Mouse (Mus musculus) effector memory CD4-positive, alpha-beta T cell, adult 5 months (primary cell): ENCODE measurements around the gene Mtmr4. TPM values are rescaled to one million over a fixed set of nuclear protein-coding genes. Genes with fewer than 3 reads are reported as not detected.

Experiments
- polyA plus RNA-seq: library from polyadenylated mRNA; unstranded; fragments of 100-300 nt; shearing (Covaris generic); gene quantifications from one replicate; pipeline ENCODE4 v1.2.1, GENCODE M21; 2017

Mtmr4 gene
- polyA plus RNA-seq = 16.5 TPM

DNA sequence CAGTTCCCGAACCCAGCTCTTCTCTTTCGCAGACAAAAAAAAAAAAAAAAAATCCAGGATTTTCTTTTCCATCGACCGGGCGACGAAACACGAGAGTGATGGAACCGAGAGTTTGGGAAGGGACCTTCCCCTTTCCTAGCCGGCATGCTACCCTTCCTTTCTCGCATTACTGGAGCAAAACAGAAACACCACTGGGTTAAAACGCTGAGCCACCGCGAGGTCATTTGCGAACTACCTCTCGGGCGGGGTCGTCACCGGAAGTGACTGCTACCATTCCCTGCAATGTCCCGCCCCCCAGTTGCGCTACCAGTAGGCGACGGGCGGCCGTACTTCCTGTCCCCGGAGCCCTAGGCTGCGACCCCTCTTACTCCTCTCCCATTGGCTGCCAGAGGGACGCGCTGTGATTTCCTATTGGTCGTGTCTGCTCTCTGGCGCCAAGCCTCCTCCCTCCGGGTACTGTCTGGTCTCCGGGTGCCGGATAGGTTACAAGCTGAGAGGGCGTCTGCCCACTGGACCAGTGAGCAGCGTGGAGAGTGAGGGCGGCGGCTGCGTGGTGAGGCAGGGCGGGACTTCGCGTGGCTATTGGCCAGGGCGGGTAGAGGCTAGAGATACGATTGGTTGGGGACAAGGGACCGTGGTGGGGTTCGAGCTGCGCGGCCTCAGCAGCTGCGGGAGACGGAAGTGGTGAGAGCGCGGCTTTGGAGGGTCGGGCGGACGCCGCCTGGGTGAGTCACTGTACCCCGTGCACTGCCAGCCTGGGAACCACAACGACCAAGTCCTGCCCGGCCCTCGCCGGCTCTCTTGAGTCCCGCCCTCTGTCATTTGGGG is at the start of gene Mtmr4:
Mtmr4 (plus strand) TSS at position 637 of the 828 bp plus-strand sequence.

DNA sequence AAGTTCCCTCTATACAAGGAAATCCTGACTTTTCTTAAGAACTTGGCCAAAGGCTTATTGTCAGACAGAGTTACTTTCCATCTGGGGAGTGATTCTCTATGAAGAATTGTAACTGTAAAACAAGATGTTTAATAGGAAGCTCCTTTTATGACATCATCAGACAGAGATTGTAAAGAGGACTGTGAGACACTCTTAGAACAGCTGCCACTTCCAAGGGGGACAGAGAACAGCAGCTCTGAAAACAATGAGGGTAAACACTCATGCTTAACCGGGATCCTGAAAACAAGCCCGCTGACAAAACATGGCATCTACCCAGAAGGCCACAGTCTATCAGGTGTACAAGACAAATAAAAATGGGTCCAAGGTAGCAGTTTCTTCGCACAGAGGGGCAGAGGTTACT is 25.5 kb upstream of the Mtmr4 start, which contains the start of gene Gm11492:
Gm11492 (plus strand) TSS at position 153 of the 400 bp plus-strand sequence.

DNA sequence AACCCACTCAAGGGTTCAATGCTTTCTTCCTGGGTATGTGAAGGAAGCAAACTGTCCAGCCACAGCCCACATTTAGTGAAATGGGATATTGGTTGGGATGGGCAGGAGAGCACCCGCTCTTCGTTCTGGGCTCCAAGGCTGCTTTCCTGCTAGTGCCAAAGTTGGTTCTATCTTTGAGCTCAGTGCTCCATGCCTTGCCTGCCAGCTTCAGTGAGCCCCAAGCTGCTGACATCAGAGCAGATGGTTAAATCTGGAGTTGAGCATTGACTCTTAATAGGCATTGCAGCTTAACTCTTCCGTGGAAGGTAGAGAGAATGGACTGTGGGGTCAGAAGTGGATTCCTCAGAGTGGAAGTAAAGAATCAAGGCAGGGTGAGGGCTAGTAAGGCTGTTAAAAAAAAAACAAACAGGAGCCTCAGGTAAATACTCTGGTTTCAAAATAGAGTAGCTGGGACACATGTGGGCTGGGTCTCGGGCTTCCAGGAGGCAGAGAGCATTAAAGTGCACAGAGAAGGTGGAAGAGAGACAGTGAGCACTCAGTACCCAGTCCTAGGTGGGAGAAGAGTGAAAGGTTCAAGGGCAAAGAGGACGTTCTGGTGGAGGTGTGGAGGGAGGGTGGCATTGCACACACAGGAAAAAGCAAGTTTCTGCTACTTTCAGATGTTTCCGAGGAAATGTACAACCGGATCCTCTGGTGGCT is 23.6 kb upstream of the Mtmr4 start, which contains the start of gene Sept4:
Sept4 (plus strand) TSS at position 649 of the 699 bp plus-strand sequence.

DNA sequence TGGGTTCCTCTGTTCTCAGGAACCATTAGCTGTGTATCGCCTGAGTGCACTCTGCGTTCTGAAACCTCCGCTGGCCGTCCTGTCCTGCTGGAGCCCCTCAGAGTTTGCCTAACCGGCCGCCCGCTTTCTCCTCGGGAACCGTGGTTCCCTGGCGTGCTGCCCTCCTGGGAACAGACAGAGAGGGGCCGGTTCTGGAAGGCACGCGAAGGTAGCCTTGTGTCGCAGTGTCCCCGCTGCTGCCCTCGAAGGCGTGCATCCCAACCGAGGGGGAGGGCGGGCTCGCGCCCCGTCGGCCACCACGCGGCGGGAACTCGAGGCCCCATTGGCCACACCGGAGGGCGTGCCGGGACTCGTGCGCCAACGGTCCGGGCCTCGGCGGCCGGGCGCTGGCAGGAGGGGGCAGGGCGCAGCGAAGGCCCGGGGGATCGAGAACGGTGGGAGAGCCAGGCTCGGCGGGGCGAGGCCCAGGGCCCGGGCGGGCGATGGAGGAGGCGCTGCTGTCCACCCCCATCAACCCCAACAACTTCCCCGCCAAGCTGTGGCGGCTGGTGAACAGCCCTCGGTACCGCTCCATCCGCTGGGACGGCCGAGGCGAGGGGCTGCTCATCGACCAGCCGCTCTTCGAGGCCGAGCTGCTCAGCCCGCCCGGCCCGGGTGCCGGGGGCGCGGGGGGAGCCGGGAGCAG is 25.0 kb downstream of the Mtmr4 start, which contains the start of gene Hsf5:
Hsf5 (plus strand) TSS at position 375 of the 685 bp plus-strand sequence.

DNA sequence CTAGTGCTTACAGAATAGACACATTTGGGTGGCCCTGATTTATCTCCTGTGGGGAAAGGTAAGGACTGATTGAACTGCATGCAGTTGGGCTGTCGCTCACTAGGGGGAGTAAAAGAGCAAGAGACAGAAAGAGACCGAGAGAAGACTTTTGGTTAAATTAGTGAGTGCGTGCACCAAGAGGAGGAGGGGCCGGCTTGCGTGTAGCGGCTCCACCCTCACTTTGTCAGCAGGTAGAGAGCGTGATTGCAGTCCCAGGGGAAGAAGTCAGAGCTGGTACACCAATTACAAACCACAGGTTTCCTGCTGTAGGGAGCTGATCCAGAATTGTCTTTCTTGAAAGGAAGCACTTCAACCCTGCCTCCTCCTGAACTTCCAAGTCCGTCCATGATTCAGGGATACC is 70.4 kb downstream of the Mtmr4 start, which contains the start of gene Rnf43:
Rnf43 (plus strand) TSS at position 316 of the 400 bp plus-strand sequence.

Other genes starting within 250 kb of the Mtmr4 start
- gene Ppm1e, start 233.1 kb upstream of the Mtmr4 start, polyA plus RNA-seq = not detected
- 1.6 TPM for gene Rad51c, start 187.2 kb upstream of the Mtmr4 start, polyA plus RNA-seq
- gene Tex14, start 187.1 kb upstream of the Mtmr4 start, polyA plus RNA-seq = 0.41 TPM
- gene Gm11492, start 25.5 kb upstream of the Mtmr4 start, polyA plus RNA-seq = not detected
- 2.2 TPM for gene Sept4, start 23.3 kb upstream of the Mtmr4 start, polyA plus RNA-seq
- gene Hsf5, start 25.0 kb downstream of the Mtmr4 start, polyA plus RNA-seq = not detected
- 8.0 TPM for gene Rnf43, start 70.6 kb downstream of the Mtmr4 start, polyA plus RNA-seq
- gene Supt4a, start 145.4 kb downstream of the Mtmr4 start, polyA plus RNA-seq = 418 TPM
- 2.2 TPM for gene Tspoap1, start 168.4 kb downstream of the Mtmr4 start, polyA plus RNA-seq
- gene Mpo, start 201.4 kb downstream of the Mtmr4 start, polyA plus RNA-seq = not detected
- not detected for gene Lpo, start 236.1 kb downstream of the Mtmr4 start, polyA plus RNA-seq